Mouse (Mus musculus) forebrain, embryonic 12.5 days (tissue): ENCODE measurements at regions not wholly inside any gene's neighbourhood (a gene's known extent, or its start where the extent isn't known, plus 50 kb on each side); places are given as distances from the start of the nearest gene placed in this dataset.

ENCODE experiments used
- ATAC-seq: fragments of 200-750 bp; cut with Nextera tagmentation; 2 replicates; pipeline ENCODE4 v1.8.0; 2017; ENCODE audit warnings: moderate TSS enrichment; ENCODE audit not compliant: low FRiP score
- H3K27ac ChIP-seq: fragments of 300-500 bp; sonication (generic); 2 replicates; pipeline ENCODE4 v1.5.1; 2016; ENCODE audit warnings: mild to moderate bottlenecking
- H3K27me3 ChIP-seq: fragments of 300-500 bp; sonication (generic); 2 replicates; pipeline ENCODE4 v1.6.1; 2016; ENCODE audit warnings: mild to moderate bottlenecking
- H3K36me3 ChIP-seq: fragments of 300-500 bp; sonication (generic); replicated peaks from 2 replicates; pipeline ENCODE4 v1.6.1; 2016; ENCODE audit warnings: mild to moderate bottlenecking
- H3K4me1 ChIP-seq: fragments of 300-500 bp; sonication (generic); 2 replicates; pipeline ENCODE4 v1.6.1; 2016
- H3K4me2 ChIP-seq: fragments of 300-500 bp; sonication (generic); 2 replicates; pipeline ENCODE4 v1.6.1; 2016; ENCODE audit warnings: mild to moderate bottlenecking, moderate library complexity
- H3K4me3 ChIP-seq: fragments of 300-500 bp; sonication (generic); replicated peaks from 2 replicates; pipeline ENCODE4 v1.5.1; 2016; ENCODE audit warnings: mild to moderate bottlenecking
- H3K9ac ChIP-seq: fragments of 300-500 bp; sonication (generic); 2 replicates; pipeline ENCODE4 v1.6.1; 2016; ENCODE audit warnings: mild to moderate bottlenecking
- H3K9me3 ChIP-seq: fragments of 300-500 bp; sonication (generic); 2 replicates; pipeline ENCODE4 v1.6.1; 2016
- WGBS: fragments of 180-500 bp; shearing (Covaris S2); methylation state at CpG from one replicate; pipeline ENCODE4 v1.1.7; 2016; 5-methylcytosine and 5-hydroxymethylcytosine counted together

GRCm38 (mm10) chr1:119196674-119197414 lies 143.4 kb upstream of the Gli2 start:
- Histone ChIP-seq H3K4me2 (no peak overlapping the region), H3K9me3 (no peaks in the 10 kb centered on the region), H3K4me1 (peaks cover 12% of the 10 kb centered on the region; the same call in 1 of the 2 replicates), H3K36me3 (no peaks in the 10 kb centered on the region), H3K9ac (no peak overlapping the region), H3K4me3 (no peak overlapping the region), H3K27me3 (peaks cover 4% of the 10 kb centered on the region; the same call in 1 of the 2 replicates), H3K27ac (no peak overlapping the region)
- no peak for ATAC-seq
- 39% methylated on average over 13 of the region's 13 CpGs for WGBS

- peaks cover 14% of the 10 kb centered on the region for H3K4me1 ChIP-seq
- H3K27ac ChIP-seq: no peak overlapping the region
- H3K4me3 ChIP-seq: no peak overlapping the region
- no peaks in the 10 kb centered on the region for H3K36me3 ChIP-seq
- H3K9me3 ChIP-seq: no peaks in the 10 kb centered on the region
- no peak for ATAC-seq
- peaks cover 11% of the 10 kb centered on the region; the same call in 1 of the 2 replicates for H3K27me3 ChIP-seq
- H3K9ac ChIP-seq: no peak overlapping the region
- 40% methylated on average over 6 of the region's 6 CpGs for WGBS
- H3K4me2 ChIP-seq: no peak overlapping the region
These were observed 141.1 kb upstream of the Gli2 start for GRCm38 (mm10) chr1:119194533-119194932.

DNA sequence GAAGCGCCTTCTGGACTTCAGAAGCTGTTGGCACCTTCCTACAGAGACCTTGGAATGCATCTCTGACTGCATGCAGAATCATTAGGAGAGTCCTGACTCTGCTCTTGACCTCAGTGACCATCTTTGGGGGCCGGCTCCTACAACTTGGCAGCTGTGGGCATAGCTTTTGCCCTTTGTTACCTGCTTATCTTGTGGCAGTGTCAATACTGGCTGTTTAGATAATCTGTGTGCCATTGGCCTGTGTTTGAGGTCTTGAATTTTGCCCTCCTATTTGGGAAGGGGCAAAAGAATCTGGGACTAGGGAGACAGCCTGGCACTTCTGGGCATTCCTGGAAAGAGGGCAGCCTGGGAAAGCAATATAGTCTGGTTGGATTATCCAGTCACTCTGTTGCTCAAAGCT lies 137.8 kb upstream of the Gli2 start:
- no peaks in the 10 kb centered on the region for H3K9me3 ChIP-seq
- peaks cover 15% of the 10 kb centered on the region for H3K4me1 ChIP-seq
- H3K27me3 ChIP-seq: peaks cover 23% of the 10 kb centered on the region
- no peak overlapping the region for H3K4me3 ChIP-seq
- WGBS: 78% methylated on average over 2 of the region's 2 CpGs
- H3K36me3 ChIP-seq: no peaks in the 10 kb centered on the region
- H3K27ac ChIP-seq: no peak overlapping the region
- H3K4me2 ChIP-seq: no peak overlapping the region
- ATAC-seq: no peak
- no peak overlapping the region for H3K9ac ChIP-seq

DNA sequence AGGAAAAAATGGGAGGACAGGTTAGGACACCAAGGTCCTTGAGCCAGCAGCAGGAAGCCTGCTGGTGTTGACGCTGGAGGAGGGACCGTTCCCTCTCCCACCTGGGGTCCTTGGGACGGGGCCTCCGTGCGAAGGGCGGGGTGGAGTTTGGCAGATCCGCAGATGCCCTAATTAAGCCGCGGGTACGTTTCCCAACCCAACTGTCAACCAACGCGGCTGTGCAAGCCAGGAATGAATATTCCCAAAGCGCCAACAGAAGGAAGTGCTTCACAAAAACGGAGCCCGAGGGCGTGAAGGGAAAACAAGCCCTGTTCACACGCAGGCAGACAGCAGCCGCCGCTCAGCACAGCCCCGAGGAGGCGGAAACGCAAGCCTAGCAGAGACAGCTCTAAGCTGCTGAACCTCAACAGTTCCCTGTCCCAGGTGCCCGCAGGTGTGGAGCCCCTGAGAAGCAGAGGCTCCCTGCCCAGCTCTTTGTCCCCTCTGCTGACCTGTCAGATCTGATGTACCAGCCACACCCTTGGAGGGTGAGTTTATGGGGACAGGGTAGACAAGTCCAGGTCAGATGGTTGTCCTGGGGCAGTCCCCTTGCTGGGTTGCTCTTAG lies 136.1 kb upstream of the Gli2 start:
- Histone ChIP-seq H3K4me1 (peaks cover 10% of the 10 kb centered on the region), H3K27ac (no peak overlapping the region), H3K4me3 (peak overlapping the region; percentile 14), H3K9me3 (no peaks in the 10 kb centered on the region), H3K36me3 (no peaks in the 10 kb centered on the region), H3K9ac (no peak overlapping the region), H3K4me2 (peak overlapping the region; percentile 44), H3K27me3 (peaks cover 23% of the 10 kb centered on the region)
- peak; percentile 46; the same call in 1 of the 2 replicates for ATAC-seq
- 1% methylated on average over 23 of the region's 23 CpGs for WGBS

DNA sequence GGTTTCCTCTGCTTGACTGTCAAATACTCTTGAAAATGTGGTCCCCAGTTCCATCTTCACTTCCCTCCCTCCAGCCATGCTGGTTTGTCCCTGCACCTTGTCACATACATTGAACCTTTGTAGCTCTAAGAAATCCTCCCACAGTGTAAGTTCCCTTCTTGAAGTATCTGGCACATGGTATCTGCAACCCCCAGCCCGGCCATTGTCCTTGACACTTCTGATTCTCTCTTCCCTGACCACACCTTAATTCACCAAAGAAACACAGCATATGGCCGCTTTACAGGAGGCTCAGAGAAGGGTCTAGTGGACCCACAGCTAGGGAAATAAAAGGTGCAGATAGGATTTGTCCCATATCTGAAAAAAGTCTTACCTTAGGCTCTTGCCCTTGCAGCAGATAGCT lies 133.9 kb upstream of the Gli2 start:
- no peaks in the 10 kb centered on the region for H3K36me3 ChIP-seq
- WGBS: 86% methylated on average over 2 of the region's 2 CpGs
- no peak overlapping the region for H3K4me2 ChIP-seq
- ATAC-seq: no peak
- no peak overlapping the region for H3K4me3 ChIP-seq
- H3K9me3 ChIP-seq: no peaks in the 10 kb centered on the region
- no peak overlapping the region for H3K27ac ChIP-seq
- H3K4me1 ChIP-seq: peaks cover 7% of the 10 kb centered on the region
- H3K9ac ChIP-seq: no peak overlapping the region
- peaks cover 23% of the 10 kb centered on the region for H3K27me3 ChIP-seq

DNA sequence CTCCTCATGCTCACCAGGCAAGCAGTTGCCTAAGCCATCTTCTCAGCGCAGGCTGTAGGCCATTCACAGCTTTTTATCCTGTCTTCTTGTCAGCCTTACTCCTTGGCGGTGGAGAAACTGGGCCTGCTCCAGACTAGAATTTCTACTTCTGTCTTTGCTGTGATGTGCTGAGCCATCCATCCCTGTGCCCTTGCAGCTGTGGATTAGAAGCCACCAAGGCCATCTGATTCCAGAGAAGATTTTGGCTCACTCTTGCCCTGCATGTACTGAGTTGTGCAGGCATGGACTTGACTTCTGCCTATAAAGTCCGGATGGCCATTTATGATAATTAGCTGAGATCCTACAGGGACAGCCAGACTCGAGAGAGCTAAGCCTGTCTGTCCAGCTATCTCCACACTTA lies 133.4 kb upstream of the Gli2 start:
- Histone ChIP-seq H3K4me1 (peaks cover 7% of the 10 kb centered on the region), H3K4me2 (no peak overlapping the region), H3K9me3 (no peaks in the 10 kb centered on the region), H3K9ac (no peak overlapping the region), H3K27me3 (peaks cover 23% of the 10 kb centered on the region), H3K36me3 (no peaks in the 10 kb centered on the region), H3K27ac (no peak overlapping the region), H3K4me3 (no peak overlapping the region)
- no peak for ATAC-seq
- 82% methylated on average over 4 of the region's 4 CpGs for WGBS

DNA sequence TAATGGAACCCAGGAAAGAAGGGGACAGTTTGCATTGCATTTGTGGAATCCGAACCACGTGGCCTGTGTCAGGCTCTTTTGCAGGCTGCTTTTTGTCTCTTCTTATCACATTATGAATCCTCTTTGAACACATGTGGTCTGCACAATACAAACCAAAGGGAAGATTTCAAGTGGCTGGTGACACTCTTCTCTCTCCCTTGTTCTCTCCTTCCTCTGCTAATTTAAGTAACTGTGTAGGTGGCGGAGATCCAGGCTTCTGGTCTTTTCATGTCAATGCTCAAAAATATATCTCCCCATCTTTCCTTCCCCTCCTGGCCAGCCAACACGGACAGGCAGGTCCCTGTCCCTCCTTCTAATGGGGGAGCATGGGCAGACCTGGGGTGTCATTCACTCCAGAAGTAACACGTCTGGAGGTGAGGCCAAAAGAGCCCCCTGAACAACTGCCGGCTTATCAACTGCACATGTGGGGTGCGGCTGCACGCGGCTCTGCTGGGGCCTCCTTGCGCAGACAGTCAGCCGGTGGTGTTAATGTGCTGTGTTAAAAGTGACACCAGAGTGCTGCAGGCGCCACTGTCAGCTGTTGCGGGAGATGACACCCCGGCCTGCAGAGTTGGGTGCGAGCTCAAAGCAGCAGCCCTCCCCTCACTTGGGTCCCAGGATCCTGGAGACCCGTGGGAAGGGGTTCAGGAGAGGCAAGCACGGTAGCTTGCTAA lies 130.3 kb upstream of the Gli2 start:
- H3K36me3 ChIP-seq: no peaks in the 10 kb centered on the region
- H3K4me3 ChIP-seq: no peak overlapping the region
- H3K4me1 ChIP-seq: no peaks in the 10 kb centered on the region
- H3K9ac ChIP-seq: no peak overlapping the region
- 82% methylated on average over 17 of the region's 17 CpGs for WGBS
- peaks cover 8% of the 10 kb centered on the region for H3K27me3 ChIP-seq
- ATAC-seq: no peak
- no peak overlapping the region for H3K4me2 ChIP-seq
- no peaks in the 10 kb centered on the region for H3K9me3 ChIP-seq
- no peak overlapping the region for H3K27ac ChIP-seq

GRCm38 (mm10) chr1:119173030-119173756 lies 119.8 kb upstream of the Gli2 start:
- no peak overlapping the region for H3K9ac ChIP-seq
- no peak for ATAC-seq
- no peak overlapping the region for H3K4me3 ChIP-seq
- no peak overlapping the region for H3K4me2 ChIP-seq
- no peaks in the 10 kb centered on the region for H3K27me3 ChIP-seq
- H3K36me3 ChIP-seq: no peaks in the 10 kb centered on the region
- H3K27ac ChIP-seq: no peak overlapping the region
- H3K4me1 ChIP-seq: no peaks in the 10 kb centered on the region
- 75% methylated on average over 5 of the region's 5 CpGs for WGBS
- no peaks in the 10 kb centered on the region for H3K9me3 ChIP-seq

GRCm38 (mm10) chr1:119167443-119167842 lies 114.0 kb upstream of the Gli2 start:
- ATAC-seq: no peak
- Histone ChIP-seq H3K9ac (no peak overlapping the region), H3K36me3 (no peaks in the 10 kb centered on the region), H3K4me2 (no peak overlapping the region), H3K27ac (no peak overlapping the region), H3K4me3 (no peak overlapping the region), H3K27me3 (no peaks in the 10 kb centered on the region), H3K9me3 (no peaks in the 10 kb centered on the region), H3K4me1 (peaks cover 3% of the 10 kb centered on the region; the same call in 1 of the 2 replicates)
- WGBS: 73% methylated on average over 5 of the region's 5 CpGs

DNA sequence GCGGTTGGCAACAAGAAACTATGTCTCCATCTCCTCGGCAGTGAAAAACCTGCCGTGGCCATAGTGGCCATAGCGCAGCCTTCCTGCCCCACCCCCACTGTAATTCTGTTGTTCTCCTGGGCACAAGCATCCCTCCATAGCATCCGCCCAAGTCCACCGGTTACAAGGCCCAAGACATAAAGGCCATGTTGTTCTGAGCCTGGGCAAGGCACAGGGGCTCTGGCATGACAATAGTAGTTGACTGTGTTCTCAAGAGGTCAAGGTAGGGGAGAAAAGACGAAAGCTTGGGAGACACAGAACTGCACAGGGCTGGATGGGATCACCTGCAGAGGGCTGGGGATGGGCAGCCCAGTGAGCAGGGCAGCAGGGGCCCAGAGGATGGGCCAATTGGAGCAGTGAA lies 112.9 kb upstream of the Gli2 start:
- H3K9me3 ChIP-seq: no peaks in the 10 kb centered on the region
- no peak overlapping the region for H3K9ac ChIP-seq
- H3K4me2 ChIP-seq: no peak overlapping the region
- H3K27me3 ChIP-seq: no peaks in the 10 kb centered on the region
- H3K27ac ChIP-seq: no peak overlapping the region
- 73% methylated on average over 7 of the region's 7 CpGs for WGBS
- ATAC-seq: no peak
- peaks cover 3% of the 10 kb centered on the region; the same call in 1 of the 2 replicates for H3K4me1 ChIP-seq
- no peak overlapping the region for H3K4me3 ChIP-seq
- H3K36me3 ChIP-seq: no peaks in the 10 kb centered on the region

DNA sequence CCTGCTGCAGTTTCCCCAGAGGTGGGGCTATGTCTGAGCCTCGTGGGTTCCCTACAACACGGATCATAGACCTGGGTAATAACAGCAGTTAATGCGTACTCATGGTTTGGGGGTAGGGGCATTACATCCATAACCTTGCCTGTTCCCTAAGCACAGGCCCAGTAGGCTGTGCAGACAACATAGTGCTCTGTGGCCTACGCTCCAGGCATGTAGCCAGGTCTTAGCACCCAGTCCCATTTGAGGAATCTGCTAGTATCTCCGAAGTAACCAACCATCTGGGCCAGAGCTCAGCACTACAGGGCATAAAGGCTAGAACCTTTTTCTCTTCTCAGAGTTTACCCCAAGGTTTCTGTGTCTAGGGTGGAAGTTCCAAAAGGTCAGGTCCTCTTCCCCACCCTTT lies 111.4 kb upstream of the Gli2 start:
- Histone ChIP-seq H3K36me3 (no peaks in the 10 kb centered on the region), H3K9me3 (no peaks in the 10 kb centered on the region), H3K4me1 (peaks cover 3% of the 10 kb centered on the region; the same call in 1 of the 2 replicates), H3K9ac (no peak overlapping the region), H3K27me3 (no peaks in the 10 kb centered on the region), H3K4me3 (no peak overlapping the region), H3K27ac (no peak overlapping the region), H3K4me2 (no peak overlapping the region)
- ATAC-seq: no peak
- WGBS: 88% methylated on average over 5 of the region's 5 CpGs

GRCm38 (mm10) chr1:119163846-119164245 lies 110.4 kb upstream of the Gli2 start:
- H3K27ac ChIP-seq: no peak overlapping the region
- H3K9me3 ChIP-seq: no peaks in the 10 kb centered on the region
- no peak overlapping the region for H3K9ac ChIP-seq
- no peak for ATAC-seq
- H3K27me3 ChIP-seq: no peaks in the 10 kb centered on the region
- peaks cover 3% of the 10 kb centered on the region; the same call in 1 of the 2 replicates for H3K4me1 ChIP-seq
- no peaks in the 10 kb centered on the region for H3K36me3 ChIP-seq
- no peak overlapping the region for H3K4me3 ChIP-seq
- H3K4me2 ChIP-seq: no peak overlapping the region
